Mouse (Mus musculus): ENCODE measurements around the gene Ms4a4b.

GRCm38 (mm10) chr19:11485746-11486145, 42.4 kb downstream of the Ms4a4b start, which contains the start of gene Gm8369:
- TF ChIP-seq POLR2A (IDR thresholded peaks at IDR 0.05; ENCODE audit: low read depth, low read length) (no peak), CTCF (conservative IDR thresholded peaks at IDR 0.05; ENCODE audit: insufficient read depth, insufficient read length, low read depth, low read length) (no peak)
